Mouse (Mus musculus) ES-E14 (cell line): ENCODE results near the gene Shcbp1l.

ENCODE experiments used
- HCFC1 ChIP-seq: IDR thresholded peaks from 2 replicates; pipeline ENCODE4 v1.6.1; 2012; ENCODE audit warnings: low read length, inconsistent platforms, borderline replicate concordance; ENCODE audit not compliant: insufficient read depth
- MAFK ChIP-seq: IDR thresholded peaks from 2 replicates; pipeline ENCODE4 v1.6.1; 2014; ENCODE audit warnings: mild to moderate bottlenecking, low read depth, low read length, inconsistent platforms; ENCODE audit not compliant: insufficient read depth
- ZC3H11A ChIP-seq: IDR thresholded peaks from 2 replicates; pipeline ENCODE4 v1.6.1; 2012; ENCODE audit warnings: low read depth, mild to moderate bottlenecking, inconsistent platforms, low read length, borderline replicate concordance
- ZNF384 ChIP-seq: IDR thresholded peaks from 2 replicates; pipeline ENCODE4 v1.6.1; 2012; ENCODE audit warnings: low read depth, low read length, inconsistent platforms

DNA sequence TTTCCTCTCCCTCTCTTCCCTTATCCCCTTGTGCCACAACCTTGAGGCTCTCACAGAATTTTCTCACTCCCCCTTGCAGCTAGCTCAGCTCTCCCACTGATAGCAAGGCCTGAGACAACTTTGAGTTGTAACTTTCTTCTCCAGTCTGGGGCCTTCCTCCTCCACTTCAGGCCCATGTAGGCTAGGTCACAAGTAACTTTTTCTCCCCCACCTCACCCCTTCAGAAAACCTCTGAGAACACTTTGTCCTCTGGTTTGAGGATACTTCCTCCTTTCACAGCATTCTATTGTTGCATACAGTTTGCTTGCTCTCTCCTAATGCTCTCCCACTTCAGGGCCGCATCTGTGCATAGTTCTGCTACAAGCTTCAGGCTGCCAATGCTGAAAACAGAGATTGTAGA is 66.9 kb downstream of the Shcbp1l start:
- TF ChIP-seq HCFC1 (no peak), ZNF384 (no peak), ZC3H11A (no peak), MAFK (no peak)
